Mouse (Mus musculus): ENCODE measurements around the gene Slc22a17.

The Slc22a17 gene

GRCm38 (mm10) chr14:54856703-54857102, 56.2 kb downstream of the Slc22a17 start:
- DNase-seq (ENCODE audit: low read depth) = no peak
